Mouse (Mus musculus) midbrain, embryonic 10.5 days (tissue): ENCODE data around the gene Tlr13. TPM values are rescaled to one million over a fixed set of nuclear protein-coding genes. Genes with fewer than 3 reads are reported as not detected.

Experiments
- DNase-seq: peaks from one replicate; pipeline ENCODE4 v3.0.0-alpha.2; 2017; ENCODE audit warnings: low spot score
- H3K27ac ChIP-seq: fragments of 300-500 bp; sonication (generic); replicated peaks from 2 replicates; pipeline ENCODE4 v1.5.1; 2016; ENCODE audit warnings: mild to moderate bottlenecking
- H3K27me3 ChIP-seq: fragments of 300-500 bp; sonication (generic); 2 replicates; pipeline ENCODE4 v1.6.1; 2016; ENCODE audit warnings: low read depth, mild to moderate bottlenecking; ENCODE audit not compliant: poor library complexity, severe bottlenecking
- H3K36me3 ChIP-seq: fragments of 300-500 bp; sonication (generic); 2 replicates; pipeline ENCODE4 v1.6.1; 2016; ENCODE audit warnings: mild to moderate bottlenecking, moderate library complexity
- H3K4me1 ChIP-seq: fragments of 300-500 bp; sonication (generic); 2 replicates; pipeline ENCODE4 v1.6.1; 2016
- H3K4me3 ChIP-seq: fragments of 300-500 bp; sonication (generic); 2 replicates; pipeline ENCODE4 v1.5.1; 2016; ENCODE audit warnings: mild to moderate bottlenecking, moderate library complexity
- H3K9me3 ChIP-seq: fragments of 300-500 bp; sonication (generic); replicated peaks from 2 replicates; pipeline ENCODE4 v1.6.1; 2016; ENCODE audit warnings: mild to moderate bottlenecking
- WGBS: fragments of 180-500 bp; shearing (Covaris S2); methylation state at CpG from one replicate; pipeline ENCODE4 v1.1.7; 2016; 5-methylcytosine and 5-hydroxymethylcytosine counted together
- polyA plus RNA-seq: library from polyadenylated mRNA; unstranded; fragments of >200 nt; fragmentation: Nextera tagmentation; extraction: Ambion mirVana; gene quantifications from 2 replicates; pipeline ENCODE4 v1.2.1, GENCODE M21; 2016

The Tlr13 gene
- polyA plus RNA-seq, 1 experiment from 2014 or later = 0.17 TPM

DNA sequence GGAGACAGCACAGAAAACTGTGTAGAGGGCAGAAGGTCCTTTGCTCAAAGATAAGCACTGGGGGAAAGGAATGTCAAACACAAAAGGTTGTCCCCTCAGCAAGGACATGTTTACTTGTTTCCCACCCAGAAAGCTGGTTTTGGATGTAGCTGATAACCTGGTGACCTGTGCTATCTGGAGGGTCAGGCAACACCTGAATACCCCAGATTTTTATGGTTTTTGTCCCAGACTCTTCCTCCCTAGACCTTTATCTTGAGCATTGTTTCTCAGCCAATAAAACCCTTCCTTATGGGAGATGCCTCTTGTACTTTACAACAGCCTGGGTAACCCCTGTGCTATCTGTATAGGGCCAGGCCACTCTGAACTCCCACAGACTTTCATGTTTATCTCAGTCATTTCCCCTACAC lies 11.2 kb downstream of the Tlr13 start:
- H3K4me1 ChIP-seq = no peaks in the 10 kb centered on the region
- peaks cover 64% of the 10 kb centered on the region for H3K27me3 ChIP-seq
- H3K36me3 ChIP-seq = no peaks in the 10 kb centered on the region
- no peaks in the 10 kb centered on the region for H3K9me3 ChIP-seq
- DNase-seq = no peak
- no peak overlapping the region for H3K4me3 ChIP-seq
- no peak overlapping the region for H3K27ac ChIP-seq

- Histone ChIP-seq H3K27me3 (peaks cover 57% of the 10 kb centered on the region), H3K36me3 (no peaks in the 10 kb centered on the region), H3K4me3 (no peak overlapping the region), H3K27ac (no peak overlapping the region), H3K9me3 (no peaks in the 10 kb centered on the region), H3K4me1 (no peaks in the 10 kb centered on the region)
- WGBS = 82% methylated on average over 4 of the region's 4 CpGs
- no peak for DNase-seq
These were observed 12.9 kb downstream of the Tlr13 start for GRCm38 (mm10) chrX:106155892-106156291.

GRCm38 (mm10) chrX:106163995-106164394 lies 21.0 kb downstream of the Tlr13 start:
- 64% methylated on average over 5 of the region's 5 CpGs for WGBS

GRCm38 (mm10) chrX:106164555-106164954 lies 21.6 kb downstream of the Tlr13 start:
- Histone ChIP-seq H3K9me3 (no peaks in the 10 kb centered on the region), H3K4me3 (no peak overlapping the region), H3K27ac (no peak overlapping the region), H3K27me3 (peaks cover 4% of the 10 kb centered on the region), H3K36me3 (no peaks in the 10 kb centered on the region), H3K4me1 (no peaks in the 10 kb centered on the region)
- WGBS = 74% methylated on average over 5 of the region's 5 CpGs
- DNase-seq = no peak

More at GRCm38 (mm10) chrX:106163995-106164394, 21.0 kb downstream of the Tlr13 start:
- Histone ChIP-seq H3K36me3 (no peaks in the 10 kb centered on the region), H3K27me3 (peaks cover 9% of the 10 kb centered on the region), H3K27ac (no peak overlapping the region), H3K4me1 (no peaks in the 10 kb centered on the region), H3K4me3 (no peak overlapping the region), H3K9me3 (no peaks in the 10 kb centered on the region)
- no peak for DNase-seq

DNA sequence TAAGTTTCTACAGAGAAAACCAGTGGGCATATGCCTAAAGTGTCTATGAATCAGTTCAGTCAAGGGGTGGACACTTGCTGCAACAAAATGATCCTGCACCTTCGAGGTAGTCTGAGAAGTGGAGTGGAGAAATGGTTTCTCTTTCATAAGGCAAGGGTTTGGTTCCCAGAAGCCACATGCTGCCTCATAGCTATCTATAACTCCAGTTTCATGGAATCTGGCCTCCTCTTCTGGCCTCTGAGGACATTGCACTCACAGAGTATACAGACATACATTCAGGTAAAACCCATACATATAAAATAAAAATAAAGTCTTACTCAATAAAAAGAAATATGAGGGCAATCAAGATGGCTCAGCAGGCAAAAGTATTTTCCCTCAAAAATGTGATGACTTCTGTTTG lies 22.1 kb downstream of the Tlr13 start:
- no peak for DNase-seq
- Histone ChIP-seq H3K9me3 (no peaks in the 10 kb centered on the region), H3K27me3 (peaks cover 3% of the 10 kb centered on the region; the same call in 1 of the 2 replicates), H3K4me1 (no peaks in the 10 kb centered on the region), H3K27ac (no peak overlapping the region), H3K4me3 (no peak overlapping the region), H3K36me3 (no peaks in the 10 kb centered on the region)
- WGBS = 72% methylated on average over 1 of the region's 1 CpGs

- Histone ChIP-seq H3K9me3 (no peaks in the 10 kb centered on the region), H3K27me3 (0 out of 2 replicates have a peak, but pooled peaks cover 6% of the 10 kb centered on the region), H3K4me1 (no peaks in the 10 kb centered on the region), H3K4me3 (peak overlapping the region; percentile 40), H3K36me3 (no peaks in the 10 kb centered on the region), H3K27ac (peak overlapping the region; percentile 61)
- peak; percentile 68 for DNase-seq
- WGBS = 25% methylated on average over 18 of the region's 18 CpGs
These were observed 28.3 kb downstream of the Tlr13 start for GRCm38 (mm10) chrX:106171106-106171852.

DNA sequence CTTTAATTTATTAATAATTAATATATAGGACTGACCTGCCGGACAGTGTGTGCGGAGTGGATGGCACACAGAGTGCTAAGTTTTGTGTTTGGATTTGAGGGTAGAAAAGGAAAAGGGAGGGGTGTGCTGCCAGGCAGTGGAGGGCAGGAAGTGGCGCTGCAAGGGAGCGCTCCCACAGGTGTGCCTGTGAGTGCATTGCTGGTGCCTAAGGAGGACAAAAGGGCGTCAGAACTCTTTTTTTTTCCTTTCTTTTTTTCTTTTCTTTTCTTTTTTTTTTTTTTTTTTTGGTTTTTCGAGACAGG lies 28.8 kb downstream of the Tlr13 start:
- Histone ChIP-seq H3K4me3 (peak overlapping the region; percentile 40), H3K36me3 (no peaks in the 10 kb centered on the region), H3K27ac (0 out of 2 replicates have a peak overlapping the region, but pooled peaks have one; percentile 61), H3K27me3 (0 out of 2 replicates have a peak, but pooled peaks cover 6% of the 10 kb centered on the region), H3K9me3 (no peaks in the 10 kb centered on the region), H3K4me1 (no peaks in the 10 kb centered on the region)
- WGBS = 63% methylated on average over 6 of the region's 6 CpGs
- DNase-seq = no peak

- no peaks in the 10 kb centered on the region for H3K4me1 ChIP-seq
- H3K36me3 ChIP-seq = no peaks in the 10 kb centered on the region
- DNase-seq = no peak
- H3K9me3 ChIP-seq = no peaks in the 10 kb centered on the region
- no peak overlapping the region for H3K4me3 ChIP-seq
- 64% methylated on average over 9 of the region's 9 CpGs for WGBS
- H3K27ac ChIP-seq = no peak overlapping the region
- 0 out of 2 replicates have a peak, but pooled peaks cover 1% of the 10 kb centered on the region for H3K27me3 ChIP-seq
These were observed 33.3 kb downstream of the Tlr13 start for GRCm38 (mm10) chrX:106176331-106176730.

GRCm38 (mm10) chrX:106184279-106184678 lies 41.3 kb downstream of the Tlr13 start:
- 22% methylated on average over 4 of the region's 4 CpGs for WGBS
- Histone ChIP-seq H3K9me3 (no peaks in the 10 kb centered on the region), H3K36me3 (no peaks in the 10 kb centered on the region), H3K27me3 (peaks cover 47% of the 10 kb centered on the region), H3K4me1 (peaks cover 33% of the 10 kb centered on the region), H3K27ac (0 out of 2 replicates have a peak overlapping the region, but pooled peaks have one; percentile 38), H3K4me3 (no peak overlapping the region)
- DNase-seq = peak; percentile 53

DNA sequence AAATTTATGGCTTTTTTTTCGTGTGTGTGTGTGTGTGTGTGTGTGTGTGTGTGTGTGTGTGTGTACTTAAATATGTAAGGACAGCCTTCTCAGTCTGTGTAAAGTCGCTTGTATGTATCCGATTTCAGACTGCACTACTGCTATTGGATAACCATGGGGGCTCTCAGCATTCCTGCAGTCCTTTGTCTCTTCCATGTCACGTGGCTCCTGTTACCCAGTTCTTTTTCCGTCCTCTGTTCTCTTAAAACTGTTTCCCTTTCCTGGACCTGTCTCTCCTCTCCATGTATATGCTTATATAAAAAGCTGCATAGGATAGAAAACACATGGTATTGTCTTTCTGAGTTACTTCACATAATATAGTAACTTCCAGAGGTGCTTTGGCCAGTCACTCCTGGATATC lies 42.7 kb downstream of the Tlr13 start:
- Histone ChIP-seq H3K9me3 (no peaks in the 10 kb centered on the region), H3K27ac (peak overlapping the region; percentile 89), H3K36me3 (peaks cover 6% of the 10 kb centered on the region), H3K4me1 (peaks cover 47% of the 10 kb centered on the region), H3K4me3 (peak overlapping the region; percentile 64), H3K27me3 (peaks cover 47% of the 10 kb centered on the region)
- 15% methylated on average over 5 of the region's 5 CpGs for WGBS
- peak; percentile 35 for DNase-seq

DNA sequence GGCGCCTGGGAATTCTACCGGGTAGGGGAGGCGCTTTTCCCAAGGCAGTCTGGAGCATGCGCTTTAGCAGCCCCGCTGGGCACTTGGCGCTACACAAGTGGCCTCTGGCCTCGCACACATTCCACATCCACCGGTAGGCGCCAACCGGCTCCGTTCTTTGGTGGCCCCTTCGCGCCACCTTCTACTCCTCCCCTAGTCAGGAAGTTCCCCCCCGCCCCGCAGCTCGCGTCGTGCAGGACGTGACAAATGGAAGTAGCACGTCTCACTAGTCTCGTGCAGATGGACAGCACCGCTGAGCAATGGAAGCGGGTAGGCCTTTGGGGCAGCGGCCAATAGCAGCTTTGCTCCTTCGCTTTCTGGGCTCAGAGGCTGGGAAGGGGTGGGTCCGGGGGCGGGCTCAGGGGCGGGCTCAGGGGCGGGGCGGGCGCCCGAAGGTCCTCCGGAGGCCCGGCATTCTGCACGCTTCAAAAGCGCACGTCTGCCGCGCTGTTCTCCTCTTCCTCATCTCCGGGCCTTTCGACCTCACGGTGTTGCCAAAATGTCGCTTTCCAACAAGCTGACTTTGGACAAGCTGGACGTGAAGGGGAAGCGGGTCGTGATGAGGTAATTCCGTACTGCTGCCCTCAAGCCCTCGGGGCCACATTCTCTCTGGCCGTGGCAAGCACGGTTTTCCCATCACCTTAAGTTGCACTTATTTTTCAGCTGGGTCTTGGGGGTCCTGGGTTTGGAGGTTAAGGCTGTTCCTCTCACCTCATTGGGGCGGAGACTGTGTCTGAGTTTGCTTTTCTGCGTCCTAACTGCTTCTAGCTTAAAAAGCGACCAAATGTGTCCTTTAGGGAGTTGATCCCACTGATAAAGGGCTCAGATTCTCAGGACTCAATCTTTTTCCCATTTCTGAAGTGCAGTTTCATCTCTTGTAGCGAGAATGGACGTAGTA lies 44.0 kb downstream of the Tlr13 start, which contains the start of gene Pgk1:
TSS of gene Pgk1 (plus strand) at position 388 of the 937 bp plus-strand sequence.
- WGBS = 14% methylated on average over 50 of the region's 55 CpGs
- Histone ChIP-seq H3K27me3 (peaks cover 40% of the 10 kb centered on the region), H3K36me3 (peaks cover 15% of the 10 kb centered on the region), H3K4me1 (peaks cover 47% of the 10 kb centered on the region), H3K4me3 (peak within 1 kb of the TSS; percentile 64), H3K27ac (peak within 1 kb of the TSS; percentile 89), H3K9me3 (no peaks in the 10 kb centered on the region)
- peak; percentile 93 for DNase-seq

DNA sequence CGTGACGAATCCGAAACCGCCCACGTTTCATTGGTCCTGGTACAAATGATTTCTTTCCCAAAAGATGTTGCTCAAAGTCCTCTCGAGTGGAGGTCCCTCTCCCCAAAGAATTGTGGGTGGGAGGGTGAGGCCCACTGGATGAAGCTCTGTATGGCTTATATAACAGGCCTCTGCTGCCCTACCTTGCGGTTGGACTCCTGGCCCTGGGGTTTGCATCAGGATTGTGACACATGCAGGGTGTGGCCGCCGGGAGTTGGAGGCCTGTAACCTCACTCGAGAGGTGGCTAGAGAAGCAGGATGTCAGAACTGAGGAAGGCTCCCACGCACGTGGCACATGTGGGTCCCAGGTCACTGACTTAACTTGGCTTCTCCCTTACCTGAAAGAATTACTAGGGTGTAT lies 44.7 kb downstream of the Tlr13 start:
- H3K36me3 ChIP-seq = peaks cover 22% of the 10 kb centered on the region
- peaks cover 34% of the 10 kb centered on the region for H3K27me3 ChIP-seq
- H3K4me3 ChIP-seq = peak overlapping the region; percentile 64
- no peaks in the 10 kb centered on the region for H3K9me3 ChIP-seq
- H3K27ac ChIP-seq = peak overlapping the region; percentile 89
- peaks cover 47% of the 10 kb centered on the region for H3K4me1 ChIP-seq
- no peak for DNase-seq
- 20% methylated on average over 12 of the region's 12 CpGs for WGBS
